Mouse (Mus musculus) heart, embryonic 16.5 days (tissue): ENCODE results near the gene Gm21854. TPM values are rescaled to one million over a fixed set of nuclear protein-coding genes. Genes with fewer than 3 reads are reported as not detected.
"Not testable (repeated sequence)": the region's sequence is repeated elsewhere in the genome, so short reads cannot be mapped to it uniquely, and the experiment has no call there.

Experiments
- ATAC-seq: fragments of 200-750 bp; cut with Nextera tagmentation; replicated peaks from 2 replicates; pipeline ENCODE4 v1.8.0; 2017; ENCODE audit warnings: moderate number of reproducible peaks; ENCODE audit not compliant: insufficient read depth, low FRiP score; ENCODE audit errors: extremely low read depth
- H3K27ac ChIP-seq: fragments of 300-500 bp; sonication (generic); 2 replicates; pipeline ENCODE4 v1.5.1; 2014; ENCODE audit warnings: mild to moderate bottlenecking, low read length, control low read depth, moderate library complexity
- H3K27me3 ChIP-seq: fragments of 300-500 bp; sonication (generic); 2 replicates; pipeline ENCODE4 v1.6.1; 2014; ENCODE audit warnings: low read length, mixed read lengths; ENCODE audit not compliant: control insufficient read depth, insufficient read depth
- H3K36me3 ChIP-seq: fragments of 300-500 bp; sonication (generic); 2 replicates; pipeline ENCODE4 v1.6.1; 2014; ENCODE audit not compliant: control insufficient read depth, insufficient read depth
- H3K4me1 ChIP-seq: fragments of 300-500 bp; sonication (generic); 2 replicates; pipeline ENCODE4 v1.6.1; 2014; ENCODE audit warnings: low read length, mixed read lengths; ENCODE audit not compliant: control insufficient read depth, insufficient read depth
- H3K4me2 ChIP-seq: fragments of 300-500 bp; sonication (generic); 2 replicates; pipeline ENCODE4 v1.6.1; 2014; ENCODE audit warnings: low read depth, mild to moderate bottlenecking, control low read depth, low read length
- H3K4me3 ChIP-seq: fragments of 300-500 bp; sonication (generic); 2 replicates; pipeline ENCODE4 v1.5.1; 2014; ENCODE audit warnings: mild to moderate bottlenecking, control low read depth, low read length
- H3K9ac ChIP-seq: fragments of 300-500 bp; sonication (generic); 2 replicates; pipeline ENCODE4 v1.6.1; 2014; ENCODE audit warnings: low read length, control low read depth
- H3K9me3 ChIP-seq: fragments of 300-500 bp; sonication (generic); replicated peaks from 2 replicates; pipeline ENCODE4 v1.6.1; 2016; ENCODE audit warnings: low read length; ENCODE audit not compliant: control insufficient read depth
- polyA plus RNA-seq: library from polyadenylated mRNA; unstranded; fragments of >200 nt; fragmentation: Nextera tagmentation; extraction: Ambion mirVana; gene quantifications from 2 replicates; pipeline ENCODE4 v1.2.1, GENCODE M21; 2015

The Gm21854 gene
- polyA plus RNA-seq = not detected in 2 replicates

- H3K27ac ChIP-seq, H3K36me3 ChIP-seq, H3K4me3 ChIP-seq, H3K9ac ChIP-seq, ATAC-seq, H3K27me3 ChIP-seq, H3K4me2 ChIP-seq, H3K9me3 ChIP-seq, H3K4me1 ChIP-seq: not testable (repeated sequence)
These were observed at the start of gene Gm21854 for GRCm38 (mm10) chrY:5656686-5657085. Gene Gm21854, plus strand, starts transcription at chrY:5656986.

Other genes with a start within 250 kb of the Gm21854 start
- gene Gm20914, start 69.0 kb downstream of the Gm21854 start, polyA plus RNA-seq = not detected in 2 replicates
- not detected in 2 replicates for gene Gm28171, start 136.4 kb downstream of the Gm21854 start, polyA plus RNA-seq